Mouse (Mus musculus) G1E (cell line): Measurements from ENCODE around the gene Ssh2.

Experiments
- CTCF ChIP-seq: IDR thresholded peaks from 2 replicates; pipeline ENCODE4 v1.5.1; 2012; ENCODE audit warnings: low read depth, low read length, inconsistent platforms, mixed read lengths
- GATA1 ChIP-seq: IDR thresholded peaks from 2 replicates; pipeline ENCODE4 v1.6.1; 2012; ENCODE audit warnings: borderline replicate concordance, low read length, inconsistent platforms, mixed read lengths

DNA sequence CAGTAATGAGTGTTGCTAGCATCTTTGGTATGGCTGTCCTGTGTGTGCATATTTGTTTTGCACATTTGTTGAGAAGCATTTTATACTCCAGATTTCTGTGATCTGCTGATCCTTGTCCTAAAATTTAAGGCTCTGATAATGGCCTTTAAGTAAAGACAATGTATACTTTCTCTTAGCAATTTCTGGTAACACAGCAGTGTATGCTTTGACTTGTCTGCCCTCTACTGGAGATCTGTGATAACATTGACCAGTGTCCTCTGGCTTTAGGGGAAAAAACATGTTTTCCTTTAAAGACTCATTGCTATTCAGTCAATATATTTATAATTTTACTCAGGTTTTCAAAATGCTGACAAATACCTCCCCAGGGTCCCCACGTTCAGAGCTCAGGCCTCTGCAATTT lies 92.4 kb downstream of the Ssh2 start:
- no peak for TF ChIP-seq GATA1
- TF ChIP-seq CTCF, result no peak
